Comparison of ENCODE assay signal across 8 mouse cellular contexts in genomic region chr7:19257390-19258022, GRCm38 (mm10). TPM values are rescaled to one million over a fixed set of nuclear protein-coding genes. Genes with fewer than 3 reads are reported as not detected.
DNase-seq lines count a peak whose midpoint lies in the region; ATAC-seq lines count a peak whose summit lies in the region.

No protein-coding gene starts in this region.

- 0 out of 2 replicates have a peak, but pooled peaks have one; percentile 55 for ATAC-seq in forebrain, embryonic 15.5 days (replicated peaks)

- no peaks in the 10 kb centered on the region for H3K9me3 ChIP-seq in forebrain, embryonic 15.5 days

- H3K27ac ChIP-seq in forebrain, embryonic 15.5 days (replicated peaks): no peak overlapping the region

- H3K4me2 ChIP-seq in forebrain, embryonic 15.5 days (replicated peaks): no peak overlapping the region

- H3K4me3 ChIP-seq in forebrain, embryonic 15.5 days: no peak overlapping the region

- H3K4me1 ChIP-seq in forebrain, embryonic 15.5 days: no peaks in the 10 kb centered on the region

- peak; percentile 87 for DNase-seq in 416B (ENCODE audit: low read depth)
- DNase-seq in adrenal gland, adult 2 months: peak; percentile 76
- DNase-seq in heart, postnatal 4 days: peak; percentile 73
- peak; percentile 38 to 62 for DNase-seq in layer of hippocampus, adult 8-10 months (ENCODE audit: low spot score in 2 of 2)
- DNase-seq in lung, postnatal 14 days: peak; percentile 82
- DNase-seq in retina, postnatal 1 day: peak; percentile 91
- no peak for DNase-seq in cerebellum, adult 8-10 months

- H3K27me3 ChIP-seq in forebrain, embryonic 15.5 days: no peaks in the 10 kb centered on the region

- WGBS in forebrain, embryonic 15.5 days: 37% methylated on average over 11 of the region's 11 CpGs

- H3K9ac ChIP-seq in forebrain, embryonic 15.5 days (replicated peaks): no peak overlapping the region

- peaks cover 56% of the 10 kb centered on the region for H3K36me3 ChIP-seq in forebrain, embryonic 15.5 days

RNA-seq across cellular contexts. Expression of gene Vasp, which starts 14.1 kb away (rescaled TPM):
- total RNA-seq in adrenal gland, adult 2 months (2021): 10 to 100 TPM; 45.8 to 55.8 TPM
- polyA plus RNA-seq in adrenal gland, adult 2 months (2012; rRNA removed): 136 and 143 TPM in 2 replicates
- polyA plus RNA-seq in forebrain, embryonic 15.5 days (2015; fragmentation: Nextera tagmentation; extraction: Ambion mirVana): 37.6 and 39.5 TPM in 2 replicates
- total RNA-seq in heart, postnatal 4 days (2021): 100 to 1,000 TPM; 117 to 119 TPM
- 10 to 100 TPM; 17.4 to 26.8 (median 19.5) TPM for total RNA-seq in layer of hippocampus, adult 8-10 months (2022)

RNA-seq across cellular contexts. Expression of gene Ppm1n, which starts 22.4 kb away (rescaled TPM):
- not detected for total RNA-seq in adrenal gland, adult 2 months (2021)
- 0.09 and 0.68 TPM in 2 replicates for polyA plus RNA-seq in adrenal gland, adult 2 months (2012; rRNA removed)
- 0.19 and 0.31 TPM in 2 replicates for polyA plus RNA-seq in forebrain, embryonic 15.5 days (2015; fragmentation: Nextera tagmentation; extraction: Ambion mirVana)
- under 1 TPM in 1 of 2 experiments, not detected in 1; 0.26 TPM for total RNA-seq in heart, postnatal 4 days (2021)
- total RNA-seq in layer of hippocampus, adult 8-10 months (2022): under 1 TPM in 1 of 4 experiments, not detected in 3; 0.28 TPM

RNA-seq across cellular contexts. Expression of gene Rtn2, which starts 24.9 kb away (rescaled TPM):
- 1 to 10 TPM; 4.2 to 7.4 TPM for total RNA-seq in adrenal gland, adult 2 months (2021)
- polyA plus RNA-seq in adrenal gland, adult 2 months (2012; rRNA removed): 14.6 and 19.4 TPM in 2 replicates
- 123 and 127 TPM in 2 replicates for polyA plus RNA-seq in forebrain, embryonic 15.5 days (2015; fragmentation: Nextera tagmentation; extraction: Ambion mirVana)
- total RNA-seq in heart, postnatal 4 days (2021): 10 to 100 TPM; 30.2 to 32.3 TPM
- 10 to 100 TPM; 76.6 to 96.7 (median 85.4) TPM for total RNA-seq in layer of hippocampus, adult 8-10 months (2022)

RNA-seq across cellular contexts. Expression of gene Opa3, which starts 29.4 kb away (rescaled TPM):
- total RNA-seq in adrenal gland, adult 2 months (2021): 10 to 100 TPM; 31.2 to 43.5 TPM
- polyA plus RNA-seq in adrenal gland, adult 2 months (2012; rRNA removed): 30.2 and 32.3 TPM in 2 replicates
- 40.6 and 44.5 TPM in 2 replicates for polyA plus RNA-seq in forebrain, embryonic 15.5 days (2015; fragmentation: Nextera tagmentation; extraction: Ambion mirVana)
- 10 to 100 TPM; 54.7 to 60.0 TPM for total RNA-seq in heart, postnatal 4 days (2021)
- 10 to 100 TPM; 33.8 to 45.7 (median 40.7) TPM for total RNA-seq in layer of hippocampus, adult 8-10 months (2022)

RNA-seq across cellular contexts. Expression of gene Gpr4, which starts 45.2 kb away (rescaled TPM):
- 10 to 100 TPM in 1 of 2 experiments, 1 to 10 TPM in 1; 6.4 to 11.8 TPM for total RNA-seq in adrenal gland, adult 2 months (2021)
- 20.4 and 23.8 TPM in 2 replicates for polyA plus RNA-seq in adrenal gland, adult 2 months (2012; rRNA removed)
- polyA plus RNA-seq in forebrain, embryonic 15.5 days (2015; fragmentation: Nextera tagmentation; extraction: Ambion mirVana): 2.2 and 2.4 TPM in 2 replicates
- 1 to 10 TPM; 6.7 to 8.1 TPM for total RNA-seq in heart, postnatal 4 days (2021)
- 1 to 10 TPM; 1.3 to 2.7 (median 1.8) TPM for total RNA-seq in layer of hippocampus, adult 8-10 months (2022)
